Comparison of ENCODE assay signal across 16 mouse cellular contexts in the genomic region with DNA sequence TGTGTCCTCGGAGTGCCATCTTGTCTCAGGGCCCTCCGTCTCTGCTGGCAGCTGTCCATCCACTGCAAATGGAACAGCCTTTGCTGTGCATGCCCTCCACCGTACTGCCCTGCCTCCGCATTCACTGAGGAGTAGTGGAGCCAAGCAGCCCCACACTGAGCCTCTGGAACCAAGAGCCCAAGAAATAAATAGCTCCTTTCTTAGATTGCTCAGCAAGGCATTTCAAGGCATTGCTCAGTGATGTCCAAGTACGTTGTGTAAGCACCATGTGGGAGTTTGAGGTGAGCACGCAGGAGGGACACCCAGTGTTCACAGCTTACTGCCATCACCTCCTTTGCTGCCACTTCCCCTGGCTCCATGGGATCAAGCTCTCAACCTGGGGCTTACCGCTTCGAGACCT.
"Had no signal": no experiment of that assay in that cellular context is flagged by ENCODE, and none has a peak within 500 bp of the region (broad histone marks: within the 10 kb centered on the region; RNA-seq: fewer than 3 reads in every experiment).

No protein-coding gene starts in this region.

- ATAC-seq: intestine, embryonic 15.5 days; midbrain, embryonic 15.5 days had no signal

- H3K9me3 ChIP-seq: intestine, embryonic 15.5 days; midbrain, embryonic 15.5 days had no signal

- H3K27ac ChIP-seq: intestine, embryonic 15.5 days; kidney, postnatal 0 days; layer of hippocampus, adult 2 months; limb, embryonic 12.5 days; lung, embryonic 15.5 days; macrophage; midbrain, embryonic 15.5 days; neural tube, embryonic 12.5 days; stomach, postnatal 0 days had no signal

- H3K27me3 ChIP-seq: intestine, embryonic 15.5 days; limb, embryonic 12.5 days; lung, embryonic 15.5 days; megakaryocyte, embryonic 14.5 days; midbrain, embryonic 15.5 days; neural tube, embryonic 12.5 days had no signal

- H3K4me1 ChIP-seq: lung, embryonic 15.5 days had no signal

- H3K4me3 ChIP-seq: intestine, embryonic 15.5 days; layer of hippocampus, adult 2 months; limb, embryonic 12.5 days; lung, embryonic 15.5 days; megakaryocyte, embryonic 14.5 days; midbrain, embryonic 15.5 days; neural tube, embryonic 12.5 days had no signal

- H3K9ac ChIP-seq: intestine, embryonic 15.5 days; limb, embryonic 12.5 days; lung, embryonic 15.5 days; midbrain, embryonic 15.5 days; neural tube, embryonic 12.5 days had no signal

- DNase-seq: kidney, adult 2 months; kidney, postnatal 36 days; lung, postnatal 14 days; right cerebral cortex, postnatal 14 days; thymus, postnatal 14 days had no signal

- H3K4me2 ChIP-seq: intestine, embryonic 15.5 days; limb, embryonic 12.5 days; lung, embryonic 15.5 days; midbrain, embryonic 11.5 days; midbrain, embryonic 15.5 days; neural tube, embryonic 12.5 days had no signal
